Mouse (Mus musculus) ES-CJ7 (cell line): ENCODE data around the gene Kctd6.
A peak's percentile ranks its signal among the peaks of the same experiment; 100 is the strongest.

Source experiments
- DNase-seq: peaks from one replicate; pipeline ENCODE4 v3.0.0; 2011; ENCODE audit warnings: low read depth, low spot score

The Kctd6 gene

DNA sequence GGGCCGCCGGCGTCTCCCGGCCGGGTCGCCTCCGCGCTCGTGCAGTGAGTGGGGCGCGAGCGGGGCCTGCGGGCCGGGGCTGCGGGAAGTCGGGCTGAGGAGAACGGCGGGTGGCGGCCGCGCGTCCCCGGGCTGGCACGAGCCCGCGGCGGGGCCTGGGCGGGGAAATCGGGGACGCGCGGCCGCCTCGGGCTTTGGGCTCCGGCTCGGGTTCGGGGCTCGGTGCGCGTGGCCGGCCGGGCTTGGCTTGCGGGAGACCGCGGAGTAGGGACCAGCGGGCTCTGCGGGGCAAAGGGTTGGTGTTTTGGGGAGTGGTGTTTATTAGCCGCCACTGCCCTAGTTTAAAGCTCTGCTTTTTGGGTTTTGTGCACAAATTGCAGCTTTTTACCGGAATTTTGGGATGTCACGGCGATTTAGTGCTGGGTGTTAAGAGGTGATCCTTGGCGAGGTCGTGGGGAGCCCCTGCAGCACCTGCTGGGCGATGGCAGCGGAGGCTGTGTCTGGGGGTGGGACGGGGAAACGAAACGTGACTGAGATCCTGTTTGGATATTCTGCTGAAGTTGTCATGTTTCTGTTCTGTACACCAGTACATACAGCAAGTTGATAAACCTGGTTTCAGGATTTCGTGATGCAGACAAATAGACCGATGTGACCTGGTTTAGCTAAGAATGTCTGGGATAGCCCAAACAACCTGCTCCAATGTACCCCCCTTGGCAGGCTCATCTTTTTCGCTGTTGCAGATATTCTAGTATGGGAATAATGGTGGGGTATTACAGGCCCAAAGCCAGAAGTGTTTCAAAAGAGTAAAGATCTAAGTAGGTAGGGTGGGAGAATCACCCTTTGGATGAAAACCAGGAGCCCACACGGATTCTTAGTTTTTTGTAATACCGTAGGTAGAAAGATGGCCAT lies 613 bp downstream of the Kctd6 start:
- peak; percentile 22 for DNase-seq

DNA sequence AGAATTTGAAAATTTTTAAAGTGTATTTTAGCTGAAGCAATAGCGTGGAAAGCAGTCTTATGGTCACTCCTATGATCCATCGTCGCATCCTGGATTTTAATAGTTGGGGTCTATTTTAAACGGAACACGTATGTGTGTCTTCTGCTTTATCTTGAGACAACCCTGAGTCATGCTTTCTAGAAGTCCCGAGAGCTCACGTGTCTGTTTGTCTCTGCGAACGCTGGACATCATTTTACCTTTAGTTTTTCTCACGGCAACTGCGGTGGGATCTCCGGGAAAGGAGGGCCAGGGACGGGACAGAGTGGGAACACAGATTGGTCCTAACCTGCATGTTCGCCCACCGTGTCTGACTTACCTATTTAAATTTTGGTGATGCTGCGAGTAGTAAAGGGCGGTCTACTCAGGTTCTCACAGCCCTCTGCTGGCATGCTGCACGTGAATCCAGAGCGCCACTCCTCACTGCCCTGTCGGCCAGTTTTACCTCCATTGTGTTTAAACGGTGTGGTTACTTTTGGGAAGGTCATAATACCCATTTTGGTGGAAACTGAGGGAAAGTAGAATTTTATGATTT lies 1.4 kb downstream of the Kctd6 start:
- peak; percentile 60 for DNase-seq

DNA sequence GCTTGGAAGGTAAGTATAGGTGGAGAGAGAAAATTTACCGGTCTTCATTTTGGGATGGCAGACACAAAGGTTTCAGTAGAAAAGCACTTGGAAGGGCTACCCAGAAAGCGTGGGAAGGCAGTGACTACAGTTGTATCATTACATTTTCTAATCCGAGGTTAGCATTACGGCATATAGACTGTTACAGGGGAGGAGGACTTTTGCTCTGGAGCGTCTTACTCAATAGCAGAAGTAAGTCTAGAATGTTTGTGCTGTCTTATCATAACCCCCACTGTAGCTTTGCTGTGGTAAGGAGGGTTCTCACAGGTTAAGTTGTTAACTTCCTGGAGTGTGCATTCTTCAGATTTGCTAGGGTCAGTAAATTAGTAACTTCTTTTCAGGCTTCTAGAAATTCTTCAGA lies 2.2 kb downstream of the Kctd6 start:
- no peak for DNase-seq

DNA sequence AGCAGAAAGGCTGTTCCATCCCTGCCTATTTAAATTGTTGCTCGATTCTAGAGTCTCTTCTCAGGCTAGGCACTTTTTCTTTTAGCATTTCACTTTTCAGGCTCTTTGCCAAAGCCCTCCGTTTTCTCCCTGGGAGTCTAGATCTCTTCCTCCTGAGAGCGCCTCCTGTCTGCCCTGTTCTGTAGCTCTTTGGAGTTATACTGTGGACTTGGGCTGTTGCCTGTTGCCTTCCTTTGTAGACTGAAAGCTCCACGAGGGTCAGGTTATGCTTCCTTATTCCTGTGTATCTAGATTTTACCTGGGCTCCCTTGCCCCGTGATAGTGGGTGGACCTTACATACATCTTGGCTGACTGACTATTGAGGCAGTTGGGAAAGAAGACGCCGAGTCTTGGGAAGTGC lies 4.3 kb downstream of the Kctd6 start:
- DNase-seq, result no peak

DNA sequence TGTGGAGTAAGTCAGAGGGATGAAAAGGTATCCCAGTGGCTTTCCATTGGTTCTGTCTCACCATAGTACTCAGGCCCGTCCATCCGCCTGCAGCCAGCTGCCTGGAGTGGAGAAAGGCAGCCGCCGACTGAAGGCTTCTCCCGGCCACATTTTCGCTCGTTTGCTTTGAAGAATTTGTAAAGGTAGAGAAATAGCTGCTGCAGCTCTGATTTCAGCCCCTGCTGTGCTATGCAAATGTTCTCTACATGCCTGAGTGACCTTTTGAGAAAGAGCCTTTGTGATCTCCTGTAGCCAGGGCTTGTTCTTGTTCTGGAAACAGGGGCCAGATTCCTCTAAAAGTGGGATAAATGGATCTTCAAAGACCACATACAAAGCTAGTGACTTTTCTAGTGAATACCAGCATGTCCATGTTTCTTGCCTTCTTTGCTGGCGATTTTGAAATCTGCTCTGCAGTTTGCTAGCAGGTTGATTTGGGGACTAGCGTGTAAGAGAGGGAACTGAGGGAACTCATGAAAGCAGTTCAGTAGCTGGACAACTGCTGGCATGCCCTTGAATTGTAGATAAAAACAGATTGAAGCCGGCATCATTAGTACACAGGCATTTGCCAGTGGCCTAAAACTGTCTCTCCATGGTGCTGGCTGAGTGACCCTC lies 4.9 kb downstream of the Kctd6 start:
- peak; percentile 87 for DNase-seq

DNA sequence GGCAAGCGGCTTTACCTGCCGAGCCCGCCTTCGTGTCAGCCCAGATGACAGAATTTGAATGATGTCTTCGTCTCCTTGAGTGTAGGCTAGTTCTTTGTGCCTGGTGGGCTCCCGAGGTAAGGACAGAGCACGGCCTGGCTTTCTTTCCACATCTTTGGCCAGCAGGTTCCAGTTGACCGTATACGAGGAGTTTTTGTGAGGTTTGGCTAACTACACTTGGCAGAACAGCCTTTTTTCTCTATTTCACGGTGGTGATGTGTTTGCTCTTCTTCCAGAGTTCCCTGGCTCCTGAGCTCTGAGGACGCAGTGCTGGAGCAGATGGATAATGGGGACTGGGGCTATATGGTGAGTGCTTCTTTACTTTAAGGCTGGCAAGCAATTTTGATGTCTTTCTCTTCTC lies 5.9 kb downstream of the Kctd6 start:
- DNase-seq, result no peak

DNA sequence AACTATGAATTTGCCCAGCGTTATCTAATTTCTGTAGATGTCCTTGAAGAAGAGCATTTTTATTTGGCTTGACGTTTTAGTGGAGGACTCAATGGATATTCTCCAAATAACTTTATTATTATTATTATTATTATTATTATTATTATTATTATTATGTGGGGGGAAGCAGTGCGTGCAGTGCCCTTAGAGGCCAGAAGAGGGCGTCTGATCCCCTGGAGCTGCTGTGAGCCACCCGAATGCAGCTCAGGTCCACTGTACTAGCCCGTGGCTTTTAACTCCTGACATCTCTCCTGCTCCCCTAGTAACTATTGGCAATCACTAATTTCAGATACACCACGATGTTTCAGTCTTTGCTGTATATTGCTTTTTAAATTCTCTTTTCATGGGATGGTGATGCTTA lies 6.4 kb downstream of the Kctd6 start:
- DNase-seq, result peak; percentile 29

DNA sequence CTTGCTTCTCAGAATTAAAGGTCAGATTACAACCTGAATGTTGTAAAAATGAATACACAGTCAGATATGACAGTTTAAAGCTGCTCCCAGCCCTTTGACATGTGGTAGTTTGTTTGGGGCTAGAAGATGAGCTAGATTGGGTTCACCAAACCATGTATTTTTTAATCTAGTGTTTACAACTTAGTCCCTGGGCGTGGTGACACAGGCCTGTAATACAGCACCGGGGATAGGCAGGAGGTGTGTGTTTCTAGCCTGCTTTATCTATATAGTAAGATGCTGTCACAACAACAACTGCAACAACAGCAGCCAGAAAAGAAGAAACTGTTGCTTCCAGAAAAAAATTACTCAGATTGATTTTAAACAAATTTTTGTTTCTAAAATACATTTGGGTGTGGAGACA lies 7.0 kb downstream of the Kctd6 start:
- no peak for DNase-seq

DNA sequence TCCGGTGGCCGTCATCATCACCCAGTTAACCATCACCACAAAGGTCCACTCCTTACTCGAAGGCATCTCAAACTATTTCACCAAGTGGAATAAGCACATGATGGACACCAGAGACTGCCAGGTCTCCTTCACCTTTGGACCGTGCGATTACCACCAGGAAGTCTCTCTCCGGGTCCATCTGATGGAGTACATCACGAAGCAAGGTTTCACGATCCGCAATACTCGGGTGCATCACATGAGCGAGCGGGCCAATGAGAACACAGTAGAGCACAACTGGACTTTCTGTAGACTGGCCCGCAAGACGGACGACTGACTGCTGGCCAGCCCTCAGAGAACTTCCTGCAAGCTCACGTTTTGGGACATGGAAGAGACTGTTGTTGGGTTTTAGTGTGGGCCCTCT lies 8.6 kb downstream of the Kctd6 start:
- DNase-seq, result no peak

DNA sequence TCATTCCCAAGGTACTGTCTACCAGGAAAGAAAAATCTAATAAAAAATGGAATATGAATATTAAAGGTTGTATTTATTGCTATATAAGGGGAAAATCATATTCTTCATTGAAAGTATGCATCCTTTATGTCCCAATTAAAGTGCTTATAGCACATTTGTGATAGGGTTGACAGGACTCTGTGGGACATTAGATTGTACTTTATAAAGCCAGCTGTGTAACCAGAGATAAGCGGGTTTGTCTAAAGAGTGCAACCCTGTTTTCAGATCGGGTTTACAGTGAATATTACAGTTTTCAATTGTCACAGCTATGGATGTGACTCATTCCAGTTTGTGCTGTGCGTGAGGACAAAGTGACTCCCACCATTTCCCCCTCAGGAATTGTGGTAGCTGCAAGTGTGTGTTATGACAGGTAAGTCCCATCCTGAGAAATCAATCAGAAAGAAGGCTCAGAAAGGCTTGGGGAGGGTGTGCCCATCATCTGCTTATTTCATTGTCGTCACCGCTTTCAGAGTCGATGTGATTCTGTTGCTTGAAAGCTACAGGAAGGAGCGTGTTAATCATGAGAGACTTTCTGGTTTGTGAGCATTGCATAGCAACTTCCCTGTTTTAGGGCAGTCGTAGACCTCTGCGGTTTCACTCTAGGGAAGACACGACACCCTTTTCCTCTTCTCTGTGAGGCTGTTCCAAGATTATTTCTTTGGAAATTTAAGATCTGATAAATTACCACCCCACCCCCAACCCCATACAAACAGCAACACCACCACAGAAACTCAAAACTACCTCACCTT lies 9.8 kb downstream of the Kctd6 start:
- no peak for DNase-seq

DNA sequence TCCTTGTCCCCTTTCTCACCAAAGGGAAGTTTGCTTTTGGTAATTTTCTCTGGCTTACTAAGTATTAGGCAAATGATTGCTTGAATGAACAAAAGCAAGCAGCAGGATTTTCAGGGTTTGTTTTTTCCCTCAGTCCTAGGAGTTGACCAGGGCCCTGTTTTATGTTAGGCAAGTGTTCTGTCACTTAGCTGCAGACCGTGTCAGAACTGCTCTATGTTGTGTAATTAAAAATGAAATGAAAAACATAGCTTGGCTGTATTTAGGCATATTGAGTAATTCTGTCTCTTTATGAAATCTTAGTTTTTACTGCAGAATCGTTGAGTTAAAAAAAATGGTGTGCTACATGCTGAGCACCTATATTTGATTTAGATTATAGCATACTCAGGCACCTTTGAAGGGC lies 10.9 kb downstream of the Kctd6 start:
- DNase-seq, result no peak

DNA sequence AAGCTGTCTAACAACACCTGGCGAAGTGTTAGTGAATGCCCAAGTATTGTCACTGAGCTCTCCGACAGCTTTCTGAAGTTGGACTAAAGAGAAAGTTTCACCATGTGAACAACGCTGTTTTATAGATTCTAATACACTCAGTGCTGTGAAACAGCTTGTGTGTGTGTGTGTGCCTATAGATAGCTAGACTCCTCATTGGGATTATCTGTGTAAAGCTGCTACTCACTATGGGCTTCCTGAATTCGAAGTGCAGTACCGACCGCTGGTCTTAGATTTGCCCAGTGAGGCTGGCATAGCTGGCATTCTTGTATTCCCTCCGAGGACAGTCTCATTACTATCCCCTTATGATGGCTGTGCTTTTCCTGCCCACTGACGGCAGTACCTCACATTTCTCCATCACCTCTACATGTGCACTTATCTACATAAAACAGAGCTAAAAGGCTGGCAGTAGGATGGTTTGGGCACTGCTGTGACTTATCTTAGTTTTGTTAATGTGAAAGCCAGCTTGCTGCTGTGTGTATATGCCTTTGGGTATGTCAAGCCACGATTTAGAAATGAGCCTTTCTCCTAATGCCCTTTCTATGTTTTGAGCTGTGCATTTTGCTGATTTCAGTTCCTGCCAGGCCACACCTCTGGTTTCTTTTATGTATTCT lies 15.6 kb downstream of the Kctd6 start:
- no peak for DNase-seq

DNA sequence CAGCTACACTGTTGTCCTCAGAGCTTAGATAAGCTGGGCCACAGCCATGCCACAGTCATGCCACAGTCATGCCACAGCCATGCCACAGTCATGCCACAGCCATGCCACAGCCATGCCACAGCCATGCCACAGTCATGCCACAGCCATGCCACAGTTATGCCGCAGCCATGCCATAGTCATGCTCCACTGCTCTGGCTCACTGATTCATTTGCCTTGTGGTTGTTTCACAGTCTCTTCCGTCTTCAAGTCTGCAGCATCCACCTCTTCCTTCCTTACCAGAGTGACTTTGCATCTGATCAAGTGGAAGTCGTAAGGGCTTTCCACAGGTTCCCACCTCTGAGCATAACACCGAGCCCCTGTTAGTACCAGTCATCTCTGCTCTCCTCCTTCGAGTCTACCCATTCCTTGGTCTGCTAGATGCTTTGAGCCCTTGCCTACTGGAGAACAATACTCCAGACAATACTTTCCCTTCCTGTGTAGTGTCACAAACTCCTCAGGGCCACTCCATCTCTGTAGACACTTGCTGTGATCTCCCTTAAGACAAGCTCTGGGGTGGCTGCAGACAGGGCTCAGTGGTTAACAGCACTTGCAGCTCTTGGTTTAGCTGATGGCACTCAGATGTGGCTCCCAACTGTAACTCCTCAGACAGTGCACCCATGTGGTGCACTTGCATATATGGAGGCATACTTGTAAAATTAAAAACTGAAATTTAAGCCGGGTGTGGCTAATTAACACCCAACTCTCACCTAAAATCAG lies 18.4 kb downstream of the Kctd6 start:
- DNase-seq, result no peak

DNA sequence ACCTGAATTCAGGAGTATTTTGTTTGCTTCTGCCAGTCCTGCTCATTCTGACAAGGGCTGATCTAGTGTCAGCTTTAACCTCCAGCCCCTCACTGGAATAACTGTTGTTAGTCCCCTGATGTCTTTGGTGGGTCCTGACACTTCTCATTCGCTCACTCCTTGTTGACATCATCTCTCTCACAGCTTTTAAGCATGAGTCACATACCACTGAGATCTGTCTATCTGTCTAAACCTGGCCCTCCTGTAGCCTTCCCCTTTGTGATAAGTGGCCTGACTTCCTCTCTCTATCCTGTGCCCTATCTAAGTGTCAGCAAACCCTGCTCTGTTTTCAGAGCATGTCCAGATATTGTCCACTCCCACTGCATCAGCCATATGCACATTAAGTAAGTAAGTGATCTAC lies 19.3 kb downstream of the Kctd6 start:
- no peak for DNase-seq

DNA sequence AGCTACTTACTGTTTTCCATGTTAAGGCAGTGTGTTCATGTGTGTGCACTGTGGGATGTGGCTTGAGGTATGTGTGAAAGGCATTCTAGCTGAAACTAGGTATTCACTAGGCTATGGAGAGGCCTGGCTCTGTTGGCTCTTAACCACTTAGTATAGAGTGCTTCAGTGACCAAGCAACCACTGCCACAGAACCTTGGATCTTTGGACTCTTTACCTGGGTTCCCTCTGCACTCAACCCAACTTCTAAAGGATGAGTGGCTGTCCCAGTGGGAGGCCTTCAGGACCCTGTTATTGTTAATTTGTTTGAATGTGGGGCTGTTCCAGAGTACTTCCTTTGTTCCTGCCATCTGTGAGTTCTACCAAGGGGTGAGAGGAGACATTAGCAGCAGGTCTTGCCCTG lies 27.9 kb downstream of the Kctd6 start:
- no peak for DNase-seq

DNA sequence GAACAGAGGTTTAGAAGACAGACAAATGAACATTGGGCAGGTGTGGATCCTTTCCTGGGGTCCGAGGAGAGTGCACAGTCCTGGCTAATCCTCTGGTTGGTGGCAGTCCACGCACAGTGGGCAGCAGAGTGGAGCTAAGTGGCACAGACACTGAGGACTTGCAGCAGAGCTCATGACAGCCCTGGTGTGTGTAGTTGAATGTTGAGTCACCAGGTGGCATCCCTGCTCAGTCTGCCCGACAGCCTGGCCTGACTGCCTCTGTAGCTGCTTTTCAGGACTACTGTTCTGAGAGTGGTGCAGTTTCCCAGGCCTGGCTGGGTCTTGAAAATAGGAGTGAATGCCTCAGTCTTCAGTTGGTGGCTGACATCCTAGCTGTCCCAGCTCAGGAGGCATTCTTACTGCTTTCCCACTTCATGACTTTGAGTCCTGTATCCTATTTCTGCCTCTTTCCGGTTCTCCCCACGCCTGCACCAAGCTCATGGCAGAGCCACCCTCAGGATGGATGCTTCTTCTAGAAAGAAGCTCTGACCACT lies 28.5 kb downstream of the Kctd6 start:
- DNase-seq, result peak; percentile 49

DNA sequence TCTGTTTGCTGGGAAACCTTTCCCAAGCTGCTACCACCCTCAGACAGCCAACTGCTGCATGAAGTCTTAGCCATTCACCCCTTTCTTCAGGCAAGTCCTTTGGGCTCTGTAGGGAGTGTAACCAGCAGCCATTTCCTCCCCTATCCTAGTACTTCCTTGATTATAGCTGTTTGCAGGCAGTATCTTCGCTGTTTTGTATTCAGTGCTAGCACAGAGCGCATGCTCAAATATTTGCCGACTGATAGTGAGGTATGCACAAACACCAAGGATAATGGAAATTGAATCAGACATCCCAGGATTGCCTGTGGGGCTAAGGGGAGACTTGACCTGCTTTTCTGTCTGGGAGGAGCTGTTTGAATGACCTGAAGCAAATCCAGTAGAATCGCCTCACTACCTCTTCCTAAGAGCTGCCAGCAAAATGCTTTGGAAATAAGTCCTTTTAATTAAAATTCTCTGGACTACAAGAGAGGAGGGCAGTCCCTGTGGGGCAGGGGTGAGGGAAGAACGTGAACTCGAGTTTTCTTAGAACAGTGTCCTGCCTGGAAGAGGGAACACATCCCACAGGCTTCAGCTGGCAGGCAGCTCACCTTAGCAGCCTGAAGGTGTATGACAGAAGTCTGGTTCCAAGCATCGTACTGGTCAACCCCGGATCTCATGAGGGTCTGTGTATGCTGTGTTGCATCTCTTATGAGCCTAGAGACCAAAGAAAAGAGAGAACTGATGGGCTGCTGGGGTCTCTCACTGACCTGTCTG lies 29.4 kb downstream of the Kctd6 start:
- DNase-seq, result no peak

DNA sequence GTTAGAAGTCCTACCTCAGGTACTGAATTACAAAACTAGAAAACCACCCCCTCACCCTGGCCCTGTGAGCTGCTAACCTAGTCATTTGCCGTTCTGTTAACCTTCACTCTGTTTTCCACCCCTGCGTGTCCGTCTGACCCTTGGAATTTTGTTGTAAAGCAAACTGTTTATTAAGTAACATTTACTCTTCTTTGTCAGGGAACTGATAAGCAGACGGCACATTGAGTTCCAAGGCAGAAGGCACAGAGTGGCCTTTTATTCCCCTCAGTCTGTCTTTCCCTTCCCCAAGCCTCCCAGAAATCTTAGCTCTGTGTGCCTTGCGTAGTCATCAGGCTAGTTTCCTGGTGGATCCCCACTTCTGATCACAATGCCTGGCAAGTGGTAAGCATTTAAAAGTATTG lies 30.3 kb downstream of the Kctd6 start:
- DNase-seq, result no peak

DNA sequence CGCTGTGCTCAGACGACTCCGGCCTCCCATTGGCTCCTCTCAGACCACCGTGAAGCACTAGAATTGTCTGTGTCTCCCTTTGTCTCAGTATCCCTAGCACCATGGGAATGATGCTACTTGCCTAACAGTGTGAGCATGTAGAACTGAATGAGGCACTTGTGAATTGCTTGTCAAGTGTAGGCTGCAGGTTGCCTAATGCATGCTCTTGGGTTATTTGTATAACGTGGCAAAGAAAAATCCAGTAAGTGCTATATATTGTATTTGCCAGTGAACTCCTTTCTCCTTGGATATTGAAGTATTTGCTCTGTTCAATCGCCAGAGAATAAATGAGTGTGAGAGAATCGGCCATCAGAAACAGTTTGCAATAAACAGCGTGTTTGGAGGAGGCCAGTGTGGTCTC lies 32.9 kb downstream of the Kctd6 start:
- no peak for DNase-seq

DNA sequence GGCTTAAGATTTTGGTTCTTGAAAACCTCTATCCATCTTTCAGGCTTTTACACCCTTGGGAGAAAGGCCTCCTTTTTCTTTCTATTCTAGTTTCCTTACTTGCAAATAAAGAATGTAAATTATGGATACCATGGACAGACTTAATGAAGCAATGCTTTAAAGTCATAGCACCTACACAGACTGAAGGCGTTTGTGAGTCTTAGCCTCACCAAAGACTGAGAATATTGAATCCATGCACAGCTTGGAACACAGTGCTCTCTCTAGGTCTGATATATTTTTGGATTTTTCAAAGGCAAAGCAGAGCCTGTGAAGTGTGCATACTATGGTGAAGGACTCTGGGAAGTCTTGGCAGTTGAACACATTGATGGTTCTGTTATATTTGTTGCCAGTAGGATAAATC lies 35.3 kb downstream of the Kctd6 start:
- no peak for DNase-seq
